Mouse (Mus musculus): ENCODE measurements around the gene Ric8a.

- TF ChIP-seq CTCF (IDR thresholded peaks at IDR 0.05) (no peak), POLR2A (IDR thresholded peaks at IDR 0.05; ENCODE audit: insufficient read depth, low read depth, low read length) (no peak), EP300 (IDR thresholded peaks at IDR 0.05; ENCODE audit: insufficient read depth, low read depth, low read length) (no peak)
These were observed 10.1 kb upstream of the Ric8a start for GRCm38 (mm10) chr7:140846676-140847075.
